Mouse (Mus musculus) stomach, embryonic 14.5 days (tissue): ENCODE measurements around the gene Rmdn2. TPM values are rescaled to one million over a fixed set of nuclear protein-coding genes. Genes with fewer than 3 reads are reported as not detected.

Experiments
- ATAC-seq: fragments of 200-750 bp; cut with Nextera tagmentation; 2 replicates; pipeline ENCODE4 v1.8.0; 2017; ENCODE audit warnings: low read depth, moderate TSS enrichment; ENCODE audit not compliant: insufficient number of reproducible peaks, insufficient read depth, low FRiP score
- H3K27ac ChIP-seq: fragments of 300-500 bp; sonication (generic); 2 replicates; pipeline ENCODE4 v1.5.1; 2014; ENCODE audit warnings: mild to moderate bottlenecking, low read length, moderate library complexity, mixed read lengths
- H3K27me3 ChIP-seq: fragments of 300-500 bp; sonication (generic); 2 replicates; pipeline ENCODE4 v1.6.1; 2014; ENCODE audit warnings: low read length, control low read depth, mixed read lengths; ENCODE audit not compliant: control insufficient read depth, insufficient read depth
- H3K36me3 ChIP-seq: fragments of 300-500 bp; sonication (generic); 2 replicates; pipeline ENCODE4 v1.6.1; 2014; ENCODE audit warnings: mild to moderate bottlenecking, control low read depth, low read length, moderate library complexity, mixed read lengths; ENCODE audit not compliant: control insufficient read depth, insufficient read depth
- H3K4me1 ChIP-seq: fragments of 300-500 bp; sonication (generic); 2 replicates; pipeline ENCODE4 v1.6.1; 2014; ENCODE audit warnings: low read length, control low read depth, mixed read lengths; ENCODE audit not compliant: control insufficient read depth, insufficient read depth
- H3K4me2 ChIP-seq: fragments of 300-500 bp; sonication (generic); replicated peaks from 2 replicates; pipeline ENCODE4 v1.6.1; 2014; ENCODE audit warnings: low read depth, low read length, control low read depth
- H3K4me3 ChIP-seq: fragments of 300-500 bp; sonication (generic); 2 replicates; pipeline ENCODE4 v1.5.1; 2014; ENCODE audit warnings: low read depth, low read length, control low read depth
- H3K9ac ChIP-seq: fragments of 300-500 bp; sonication (generic); replicated peaks from 2 replicates; pipeline ENCODE4 v1.6.1; 2014; ENCODE audit warnings: low read depth, mild to moderate bottlenecking, control low read depth, low read length, moderate library complexity, mixed read lengths
- H3K9me3 ChIP-seq: fragments of 300-500 bp; sonication (generic); 2 replicates; pipeline ENCODE4 v1.6.1; 2016; ENCODE audit warnings: low read depth, low read length, control low read depth; ENCODE audit not compliant: control insufficient read depth
- WGBS: fragments of 180-500 bp; shearing (Covaris S2); extraction: QIAGEN DNeasy Blood & Tissue Kit; methylation state at CpG from one replicate; pipeline ENCODE4 v1.1.7; 2014; 5-methylcytosine and 5-hydroxymethylcytosine counted together
- polyA plus RNA-seq: library from polyadenylated mRNA; unstranded; fragments of >200 nt; fragmentation: Nextera tagmentation; extraction: Ambion mirVana; gene quantifications from 2 replicates; pipeline ENCODE4 v1.2.1, GENCODE M21; 2014

Gene Rmdn2
- polyA plus RNA-seq, 1 experiment from 2014 or later: 15.0 TPM

DNA sequence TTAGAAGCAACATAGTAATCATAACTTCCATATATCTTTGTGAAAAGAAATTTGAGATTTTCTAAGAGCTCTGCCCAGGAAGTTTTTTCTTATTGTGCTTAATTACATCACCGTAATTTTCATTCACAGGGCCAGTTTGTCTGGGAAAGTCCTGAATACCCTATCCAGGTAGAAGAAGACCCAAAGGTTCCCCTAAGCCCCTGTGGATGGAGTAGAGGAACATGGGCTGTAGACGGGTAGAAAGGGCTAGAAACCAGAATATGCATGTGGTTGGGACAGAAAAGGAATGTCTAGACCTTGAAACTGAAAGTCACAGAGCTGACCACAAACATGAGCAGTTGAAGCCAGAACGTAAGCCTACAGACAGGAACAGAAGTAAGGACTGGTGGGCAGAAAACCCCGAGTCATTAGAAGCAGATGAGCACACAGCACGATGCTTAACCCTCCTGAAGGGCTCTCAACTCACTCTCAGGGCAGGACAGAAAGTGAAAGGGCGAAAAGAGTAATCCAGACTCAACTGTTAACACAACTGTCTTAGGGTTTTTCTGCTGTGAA lies 27.3 kb upstream of the Rmdn2 start:
- no peaks in the 10 kb centered on the region for H3K36me3 ChIP-seq
- no peak overlapping the region for H3K4me2 ChIP-seq
- H3K27ac ChIP-seq: no peak overlapping the region
- H3K4me1 ChIP-seq: no peaks in the 10 kb centered on the region
- no peak for ATAC-seq
- no peaks in the 10 kb centered on the region for H3K27me3 ChIP-seq
- H3K9ac ChIP-seq: no peak overlapping the region
- H3K4me3 ChIP-seq: no peak overlapping the region
- no peaks in the 10 kb centered on the region for H3K9me3 ChIP-seq
- 82% methylated on average over 6 of the region's 6 CpGs for WGBS

DNA sequence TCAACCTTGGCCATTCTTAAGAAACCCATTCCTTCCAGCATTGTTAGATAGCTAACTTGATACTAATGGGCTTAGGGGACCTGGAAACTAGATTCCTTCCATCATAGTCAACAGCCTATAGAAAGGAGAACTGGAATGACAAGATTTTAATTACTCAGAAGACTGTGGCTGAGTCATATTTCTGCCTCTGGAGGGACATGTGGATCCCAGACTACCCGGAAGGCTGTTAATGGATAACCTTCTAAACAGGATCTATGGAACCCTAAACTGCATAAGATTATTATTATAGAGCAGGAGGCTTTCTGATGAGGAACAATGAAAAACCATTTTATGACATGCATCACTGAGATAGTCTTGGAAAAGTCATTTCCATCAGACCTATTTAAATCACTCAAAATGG lies 21.8 kb upstream of the Rmdn2 start:
- WGBS: 68% methylated on average over 1 of the region's 1 CpGs
- Histone ChIP-seq H3K4me1 (no peaks in the 10 kb centered on the region), H3K27ac (no peak overlapping the region), H3K4me3 (no peak overlapping the region), H3K36me3 (no peaks in the 10 kb centered on the region), H3K9ac (no peak overlapping the region), H3K27me3 (no peaks in the 10 kb centered on the region), H3K9me3 (no peaks in the 10 kb centered on the region), H3K4me2 (no peak overlapping the region)
- no peak for ATAC-seq

DNA sequence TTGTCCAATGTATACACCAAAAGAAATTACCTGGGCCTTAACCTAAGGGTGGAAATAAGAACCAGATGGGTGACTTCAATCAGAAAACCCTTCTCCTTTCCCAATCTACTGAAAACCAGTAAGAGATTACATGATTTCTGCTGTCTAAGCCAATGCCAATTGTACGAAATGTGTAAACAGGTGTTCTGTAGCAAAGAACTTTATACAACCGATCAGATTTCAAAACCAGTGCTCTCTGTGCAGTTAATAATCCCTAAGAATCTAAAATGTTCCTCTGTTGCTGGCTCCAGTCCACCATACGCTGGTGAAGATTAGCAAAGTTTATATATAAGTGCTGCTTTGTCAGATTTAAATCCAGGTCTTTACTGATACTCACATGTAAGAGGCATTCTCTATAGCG lies 15.7 kb upstream of the Rmdn2 start:
- Histone ChIP-seq H3K4me3 (no peak overlapping the region), H3K9me3 (no peaks in the 10 kb centered on the region)
- 41% methylated on average over 4 of the region's 4 CpGs for WGBS

GRCm38 (mm10) chr17:79598151-79598550 lies 13.5 kb upstream of the Rmdn2 start:
- no peak for ATAC-seq
- Histone ChIP-seq H3K36me3 (no peaks in the 10 kb centered on the region), H3K9ac (no peak overlapping the region), H3K27ac (no peak overlapping the region), H3K4me3 (no peak overlapping the region), H3K9me3 (no peaks in the 10 kb centered on the region), H3K4me1 (0 out of 2 replicates have a peak, but pooled peaks cover 5% of the 10 kb centered on the region), H3K4me2 (no peak overlapping the region), H3K27me3 (no peaks in the 10 kb centered on the region)
- 23% methylated on average over 2 of the region's 2 CpGs for WGBS

More for the DNA sequence above, 15.7 kb upstream of the Rmdn2 start:
- ATAC-seq: no peak
- Histone ChIP-seq H3K36me3 (no peaks in the 10 kb centered on the region), H3K27ac (no peak overlapping the region), H3K4me2 (no peak overlapping the region), H3K4me1 (0 out of 2 replicates have a peak, but pooled peaks cover 5% of the 10 kb centered on the region), H3K27me3 (no peaks in the 10 kb centered on the region), H3K9ac (no peak overlapping the region)

GRCm38 (mm10) chr17:79598596-79599577 lies 12.8 kb upstream of the Rmdn2 start:
- 15% methylated on average over 8 of the region's 8 CpGs for WGBS
- 0 out of 2 replicates have a peak, but pooled peaks cover 5% of the 10 kb centered on the region for H3K4me1 ChIP-seq
- no peak overlapping the region for H3K27ac ChIP-seq
- no peaks in the 10 kb centered on the region for H3K36me3 ChIP-seq
- no peaks in the 10 kb centered on the region for H3K27me3 ChIP-seq
- no peak overlapping the region for H3K9ac ChIP-seq
- ATAC-seq: no peak
- no peak overlapping the region for H3K4me3 ChIP-seq
- no peak overlapping the region for H3K4me2 ChIP-seq
- H3K9me3 ChIP-seq: no peaks in the 10 kb centered on the region

DNA sequence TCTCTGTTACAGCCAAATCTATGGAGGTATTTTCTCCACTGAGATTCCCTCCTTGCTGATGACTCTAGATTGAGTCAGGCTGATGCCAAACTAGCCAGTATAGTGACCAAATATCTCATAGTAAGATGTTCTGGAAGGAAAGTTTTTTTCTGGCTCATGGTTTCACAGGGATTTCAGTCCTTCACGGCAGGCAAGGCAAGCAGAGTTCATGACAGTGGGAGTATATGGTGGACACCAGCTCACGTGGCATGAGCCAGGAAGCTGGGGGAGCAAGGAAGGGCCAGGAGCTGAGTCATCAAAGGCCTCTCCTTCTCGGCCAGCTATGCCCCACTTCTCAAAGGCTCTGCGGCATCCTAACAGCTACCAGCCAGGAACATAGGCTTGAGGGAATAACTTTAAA lies 11.6 kb upstream of the Rmdn2 start:
- ATAC-seq: no peak
- Histone ChIP-seq H3K9ac (no peak overlapping the region), H3K4me1 (0 out of 2 replicates have a peak, but pooled peaks cover 5% of the 10 kb centered on the region)

DNA sequence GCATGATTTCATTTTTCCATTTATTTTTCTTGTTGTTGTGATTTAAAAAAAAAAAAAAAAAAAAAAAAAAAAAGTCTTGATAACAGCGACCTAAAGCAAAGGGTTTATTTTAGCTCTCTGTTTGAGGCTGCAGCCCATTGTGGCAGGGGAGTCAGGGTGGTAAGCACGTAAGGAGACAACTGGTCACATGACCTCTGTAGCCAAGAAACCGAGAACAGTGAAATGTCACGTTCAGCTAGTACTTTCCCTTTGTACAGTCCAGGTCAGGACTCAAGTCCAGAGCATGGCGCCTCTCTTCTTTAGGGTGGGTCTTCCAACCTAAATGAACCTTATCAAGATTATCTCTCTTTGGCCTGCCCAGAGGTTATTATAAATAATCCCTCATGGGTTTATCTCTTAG lies 9.3 kb upstream of the Rmdn2 start:
- H3K27me3 ChIP-seq: no peaks in the 10 kb centered on the region
- ATAC-seq: no peak
- H3K9me3 ChIP-seq: no peaks in the 10 kb centered on the region
- no peak overlapping the region for H3K27ac ChIP-seq
- 0 out of 2 replicates have a peak, but pooled peaks cover 5% of the 10 kb centered on the region for H3K4me1 ChIP-seq
- no peak overlapping the region for H3K4me3 ChIP-seq
- WGBS: 67% methylated on average over 5 of the region's 5 CpGs
- H3K4me2 ChIP-seq: no peak overlapping the region
- no peaks in the 10 kb centered on the region for H3K36me3 ChIP-seq
- H3K9ac ChIP-seq: no peak overlapping the region

More for the DNA sequence above, 11.6 kb upstream of the Rmdn2 start:
- H3K27ac ChIP-seq: no peak overlapping the region
- WGBS: 73% methylated on average over 4 of the region's 4 CpGs
- H3K27me3 ChIP-seq: no peaks in the 10 kb centered on the region
- H3K4me3 ChIP-seq: no peak overlapping the region
- no peak overlapping the region for H3K4me2 ChIP-seq
- no peaks in the 10 kb centered on the region for H3K36me3 ChIP-seq
- H3K9me3 ChIP-seq: no peaks in the 10 kb centered on the region

- no peak overlapping the region for H3K4me2 ChIP-seq
- H3K4me1 ChIP-seq: 0 out of 2 replicates have a peak, but pooled peaks cover 5% of the 10 kb centered on the region
- no peaks in the 10 kb centered on the region for H3K9me3 ChIP-seq
- no peaks in the 10 kb centered on the region for H3K36me3 ChIP-seq
- ATAC-seq: no peak
- no peak overlapping the region for H3K4me3 ChIP-seq
- 74% methylated on average over 7 of the region's 7 CpGs for WGBS
- no peaks in the 10 kb centered on the region for H3K27me3 ChIP-seq
- no peak overlapping the region for H3K27ac ChIP-seq
- H3K9ac ChIP-seq: no peak overlapping the region
Measured at GRCm38 (mm10) chr17:79603427-79603826, 8.2 kb upstream of the Rmdn2 start.
